Mouse (Mus musculus): ENCODE results near the gene Enpp6. TPM values are rescaled to one million over a fixed set of nuclear protein-coding genes. Genes with fewer than 3 reads are reported as not detected.

Enpp6 gene
- polyA plus RNA-seq (2012; rRNA removed): 0.10 and 0.18 TPM in 2 replicates

DNA sequence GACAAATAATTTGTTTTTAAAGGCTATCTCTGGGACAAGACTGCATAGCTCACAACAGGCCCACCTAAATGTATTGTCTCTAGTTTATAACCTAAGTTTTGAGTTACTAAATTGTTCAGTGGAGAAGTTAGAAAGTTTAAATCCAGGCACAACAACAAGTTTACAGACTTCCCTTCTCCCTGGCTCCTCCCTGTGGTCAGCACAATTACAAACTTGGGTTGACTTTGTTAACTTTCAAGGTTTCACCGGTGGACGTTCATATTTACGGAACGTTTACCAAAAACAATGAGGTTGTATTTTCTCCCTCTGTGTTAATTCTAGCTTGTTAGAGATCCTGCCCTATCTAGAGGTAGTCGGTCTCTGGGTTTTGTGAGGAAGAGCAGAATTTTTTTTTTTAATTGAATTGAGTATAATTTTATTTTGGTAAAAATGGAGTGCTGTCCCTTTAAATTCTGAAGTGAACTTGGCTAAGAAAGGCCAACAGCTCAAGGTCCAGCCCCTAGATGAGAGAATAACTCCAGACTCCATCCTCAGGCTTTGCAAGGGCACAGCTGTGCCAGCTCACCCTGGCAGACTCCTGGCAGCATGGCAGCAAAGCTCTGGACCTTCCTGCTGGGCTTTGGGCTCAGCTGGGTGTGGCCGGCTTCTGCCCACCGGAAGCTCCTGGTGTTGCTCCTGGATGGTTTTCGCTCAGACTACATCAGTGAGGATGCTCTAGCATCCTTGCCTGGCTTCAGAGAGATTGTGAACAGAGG is at the start of gene Enpp6:
Enpp6 (plus strand) TSS at position 502 of the 755 bp plus-strand sequence.

Other genes with a start within 250 kb of the Enpp6 start
- gene Irf2, start 247.2 kb upstream of the Enpp6 start, polyA plus RNA-seq (2012; rRNA removed): 4.9 and 6.0 TPM in 2 replicates

All from liver, embryonic 14 days (tissue).